Mouse (Mus musculus) neural tube, embryonic 15.5 days (tissue): ENCODE data around the gene Cdh6. TPM values are rescaled to one million over a fixed set of nuclear protein-coding genes. Genes with fewer than 3 reads are reported as not detected.

Experiments used
- ATAC-seq: fragments of 200-750 bp; cut with Nextera tagmentation; 2 replicates; pipeline ENCODE4 v1.8.0; 2017; ENCODE audit warnings: mild to moderate bottlenecking, moderate TSS enrichment, moderate library complexity; ENCODE audit not compliant: low FRiP score
- H3K27ac ChIP-seq: fragments of 300-500 bp; sonication (generic); replicated peaks from 2 replicates; pipeline ENCODE4 v1.5.1; 2015; ENCODE audit warnings: mild to moderate bottlenecking, inconsistent platforms
- H3K27me3 ChIP-seq: fragments of 300-500 bp; sonication (generic); replicated peaks from 2 replicates; pipeline ENCODE4 v1.6.1; 2015; ENCODE audit warnings: inconsistent platforms
- H3K36me3 ChIP-seq: fragments of 300-500 bp; sonication (generic); 2 replicates; pipeline ENCODE4 v1.6.1; 2015; ENCODE audit warnings: inconsistent platforms
- H3K4me1 ChIP-seq: fragments of 300-500 bp; sonication (generic); 2 replicates; pipeline ENCODE4 v1.6.1; 2015; ENCODE audit warnings: inconsistent platforms
- H3K4me2 ChIP-seq: fragments of 300-500 bp; sonication (generic); 2 replicates; pipeline ENCODE4 v1.6.1; 2015; ENCODE audit warnings: inconsistent platforms, mild to moderate bottlenecking, moderate library complexity
- H3K4me3 ChIP-seq: fragments of 300-500 bp; sonication (generic); replicated peaks from 2 replicates; pipeline ENCODE4 v1.5.1; 2015; ENCODE audit warnings: mild to moderate bottlenecking, inconsistent platforms
- H3K9ac ChIP-seq: fragments of 300-500 bp; sonication (generic); replicated peaks from 2 replicates; pipeline ENCODE4 v1.6.1; 2015; ENCODE audit warnings: mild to moderate bottlenecking, inconsistent platforms
- H3K9me3 ChIP-seq: fragments of 300-500 bp; sonication (generic); replicated peaks from 2 replicates; pipeline ENCODE4 v1.6.1; 2016; ENCODE audit warnings: inconsistent platforms
- WGBS: fragments of 180-500 bp; shearing (Covaris S2); methylation state at CpG from one replicate; pipeline ENCODE4 v1.1.7; 2015; ENCODE audit warnings: mixed read lengths; 5-methylcytosine and 5-hydroxymethylcytosine counted together
- polyA plus RNA-seq: library from polyadenylated mRNA; unstranded; fragments of >200 nt; fragmentation: Nextera tagmentation; extraction: Ambion mirVana; gene quantifications from 2 replicates; pipeline ENCODE4 v1.2.1, GENCODE M21; 2015

Cdh6 gene
- polyA plus RNA-seq, 1 experiment from 2014 or later = 22.7 TPM

GRCm38 (mm10) chr15:13034436-13034835, 139.0 kb downstream of the Cdh6 start:
- H3K27ac ChIP-seq = no peak overlapping the region
- H3K36me3 ChIP-seq = no peaks in the 10 kb centered on the region
- H3K27me3 ChIP-seq = no peaks in the 10 kb centered on the region
- ATAC-seq = no peak
- no peak overlapping the region for H3K4me3 ChIP-seq
- WGBS = 73% methylated on average over 16 of the region's 16 CpGs
- no peak overlapping the region for H3K9ac ChIP-seq
- no peaks in the 10 kb centered on the region for H3K9me3 ChIP-seq
- no peaks in the 10 kb centered on the region for H3K4me1 ChIP-seq
- no peak overlapping the region for H3K4me2 ChIP-seq

- Histone ChIP-seq H3K27ac (no peak overlapping the region), H3K36me3 (no peaks in the 10 kb centered on the region), H3K9me3 (no peaks in the 10 kb centered on the region), H3K4me2 (no peak overlapping the region), H3K4me1 (no peaks in the 10 kb centered on the region), H3K27me3 (no peaks in the 10 kb centered on the region), H3K9ac (no peak overlapping the region), H3K4me3 (no peak overlapping the region)
- no peak for ATAC-seq
- WGBS = 81% methylated on average over 2 of the region's 2 CpGs
These were observed 142.8 kb downstream of the Cdh6 start for GRCm38 (mm10) chr15:13030641-13031040.

- Histone ChIP-seq H3K9me3 (no peaks in the 10 kb centered on the region), H3K9ac (no peak overlapping the region), H3K36me3 (no peaks in the 10 kb centered on the region), H3K4me3 (no peak overlapping the region), H3K27me3 (no peaks in the 10 kb centered on the region), H3K4me1 (no peaks in the 10 kb centered on the region), H3K27ac (no peak overlapping the region), H3K4me2 (no peak overlapping the region)
- 78% methylated on average over 5 of the region's 5 CpGs for WGBS
- ATAC-seq = no peak
These were observed 146.0 kb downstream of the Cdh6 start for GRCm38 (mm10) chr15:13027513-13027912.

GRCm38 (mm10) chr15:13016756-13017357, 156.6 kb downstream of the Cdh6 start:
- 97% methylated on average over 2 of the region's 2 CpGs for WGBS

GRCm38 (mm10) chr15:13008803-13009202, 164.7 kb downstream of the Cdh6 start:
- no peak overlapping the region for H3K4me3 ChIP-seq
- H3K27ac ChIP-seq = no peak overlapping the region
- H3K9ac ChIP-seq = no peak overlapping the region
- H3K27me3 ChIP-seq = no peaks in the 10 kb centered on the region
- H3K36me3 ChIP-seq = no peaks in the 10 kb centered on the region
- 48% methylated on average over 4 of the region's 4 CpGs for WGBS
- no peak for ATAC-seq
- no peak overlapping the region for H3K4me2 ChIP-seq
- no peaks in the 10 kb centered on the region for H3K9me3 ChIP-seq
- no peaks in the 10 kb centered on the region for H3K4me1 ChIP-seq

More at GRCm38 (mm10) chr15:13016756-13017357, 156.6 kb downstream of the Cdh6 start:
- Histone ChIP-seq H3K9ac (no peak overlapping the region), H3K4me2 (no peak overlapping the region), H3K36me3 (no peaks in the 10 kb centered on the region), H3K27ac (no peak overlapping the region), H3K27me3 (no peaks in the 10 kb centered on the region), H3K4me3 (no peak overlapping the region), H3K9me3 (no peaks in the 10 kb centered on the region), H3K4me1 (no peaks in the 10 kb centered on the region)
- no peak for ATAC-seq

- H3K27me3 ChIP-seq = no peaks in the 10 kb centered on the region
- no peak for ATAC-seq
- no peak overlapping the region for H3K4me2 ChIP-seq
- WGBS = 83% methylated on average over 13 of the region's 13 CpGs
- H3K4me1 ChIP-seq = no peaks in the 10 kb centered on the region
- H3K9ac ChIP-seq = no peak overlapping the region
- H3K27ac ChIP-seq = no peak overlapping the region
- H3K36me3 ChIP-seq = no peaks in the 10 kb centered on the region
- H3K9me3 ChIP-seq = no peaks in the 10 kb centered on the region
- no peak overlapping the region for H3K4me3 ChIP-seq
These were observed 167.5 kb downstream of the Cdh6 start for GRCm38 (mm10) chr15:13005934-13006333.

- 79% methylated on average over 7 of the region's 7 CpGs for WGBS
- Histone ChIP-seq H3K4me1 (no peaks in the 10 kb centered on the region), H3K27ac (no peak overlapping the region), H3K9ac (no peak overlapping the region), H3K9me3 (no peaks in the 10 kb centered on the region; the same call in 1 of the 2 replicates), H3K4me2 (no peak overlapping the region), H3K27me3 (no peaks in the 10 kb centered on the region), H3K4me3 (no peak overlapping the region), H3K36me3 (no peaks in the 10 kb centered on the region)
- ATAC-seq = no peak
These were observed 171.9 kb downstream of the Cdh6 start for GRCm38 (mm10) chr15:13001549-13001948.

- H3K36me3 ChIP-seq = no peaks in the 10 kb centered on the region
- H3K9me3 ChIP-seq = no peaks in the 10 kb centered on the region; the same call in 1 of the 2 replicates
- 80% methylated on average over 9 of the region's 9 CpGs for WGBS
- H3K4me1 ChIP-seq = no peaks in the 10 kb centered on the region
- H3K27ac ChIP-seq = no peak overlapping the region
- ATAC-seq = no peak
- H3K27me3 ChIP-seq = no peaks in the 10 kb centered on the region
- no peak overlapping the region for H3K9ac ChIP-seq
- no peak overlapping the region for H3K4me2 ChIP-seq
- H3K4me3 ChIP-seq = no peak overlapping the region
These were observed 178.7 kb downstream of the Cdh6 start for GRCm38 (mm10) chr15:12994563-12995359.
